Mouse (Mus musculus) lung, postnatal 10 days (tissue): ENCODE measurements around the gene N4bp1.

Experiments used
- DNase-seq: peaks from one replicate; pipeline ENCODE4 v3.0.0; 2021

The N4bp1 gene

DNA sequence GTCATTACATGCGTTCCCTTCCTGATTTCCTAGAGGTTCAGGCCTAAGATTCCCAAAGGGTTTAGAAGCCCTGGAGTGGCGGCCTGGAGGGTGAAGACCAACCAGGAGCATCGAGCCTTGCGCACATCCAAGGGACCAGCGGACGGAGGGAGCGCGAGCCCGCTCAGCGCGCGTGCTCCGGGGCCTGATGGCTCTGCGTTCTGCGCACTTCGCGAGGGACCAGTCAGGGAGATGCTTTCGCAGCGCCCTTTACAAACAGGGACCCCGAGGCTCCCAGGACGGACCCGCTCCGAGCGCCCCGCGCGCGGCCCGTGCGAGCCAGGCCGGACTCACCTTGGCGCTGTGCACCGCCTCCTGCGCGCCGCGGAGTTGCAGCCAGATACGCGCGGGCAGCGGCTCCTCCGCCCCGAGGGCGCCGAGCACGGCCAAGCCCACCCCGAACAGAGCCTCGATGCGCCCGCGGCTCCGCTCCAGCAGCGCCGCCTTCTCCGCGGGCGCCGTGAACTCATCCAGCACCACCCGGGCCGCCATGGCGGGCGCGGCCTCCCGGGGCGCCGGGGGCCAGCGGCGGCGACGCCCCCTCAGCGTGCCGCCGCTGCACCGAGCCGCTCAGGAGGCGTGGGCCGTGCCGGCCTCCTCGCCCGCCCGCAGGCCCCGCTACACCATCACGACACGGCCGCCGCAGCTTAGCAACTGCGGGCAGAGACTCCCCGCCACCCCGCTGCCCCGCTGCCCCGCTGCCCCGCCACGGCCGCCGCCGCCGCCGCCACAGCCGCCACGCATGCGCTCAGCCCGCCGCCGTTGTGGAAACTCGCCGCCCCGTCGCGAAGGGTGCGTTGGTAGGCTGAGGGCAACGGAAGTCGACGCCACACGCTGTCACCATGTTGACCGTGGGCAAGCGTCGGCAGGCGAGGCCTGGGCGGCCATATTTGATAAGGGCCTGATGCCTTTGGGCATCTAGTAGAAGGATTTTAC is at the start of gene N4bp1:
TSS of gene N4bp1 (minus strand) at position 770 of the 975 bp plus-strand sequence.
- peak; percentile 95 for DNase-seq

DNA sequence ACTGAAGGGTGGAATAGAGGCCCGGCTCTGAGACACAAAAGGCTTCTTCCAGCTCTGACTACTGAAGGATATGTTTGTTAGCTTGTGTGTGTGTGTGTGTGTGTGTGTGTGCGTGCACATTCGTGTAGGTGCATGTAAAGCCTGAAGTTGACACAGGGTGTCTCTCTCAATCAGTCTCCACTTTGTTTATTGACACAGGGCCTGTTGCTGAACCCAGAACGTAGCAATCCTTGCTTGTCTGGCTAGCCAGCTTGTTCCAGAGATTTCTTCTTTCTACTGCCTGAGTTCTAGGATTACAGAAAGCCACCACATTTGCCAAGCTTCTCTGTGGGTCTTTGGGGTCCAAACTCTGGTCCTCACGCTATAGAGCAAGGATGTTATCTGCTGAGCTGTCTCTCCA is 49.8 kb upstream of the N4bp1 start:
- no peak for DNase-seq

DNA sequence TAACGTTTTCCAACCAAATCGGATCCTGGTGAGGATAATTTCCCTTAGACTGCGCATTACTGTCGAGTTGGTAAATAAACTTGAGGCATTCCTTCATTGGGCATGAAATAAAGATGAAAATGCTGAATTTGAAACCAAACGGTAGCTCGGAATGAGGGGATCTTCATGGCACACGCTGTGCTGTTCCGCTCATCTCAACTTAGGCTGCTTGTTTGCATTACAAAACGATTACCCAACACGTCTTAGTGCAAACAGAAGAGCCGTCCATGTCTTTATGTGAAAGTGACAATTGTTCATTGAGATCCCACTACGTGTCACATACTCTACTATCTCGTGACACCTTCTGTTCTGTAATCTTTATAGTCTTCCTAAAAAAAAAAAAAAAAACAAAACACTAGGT is 49.3 kb upstream of the N4bp1 start:
- no peak for DNase-seq

DNA sequence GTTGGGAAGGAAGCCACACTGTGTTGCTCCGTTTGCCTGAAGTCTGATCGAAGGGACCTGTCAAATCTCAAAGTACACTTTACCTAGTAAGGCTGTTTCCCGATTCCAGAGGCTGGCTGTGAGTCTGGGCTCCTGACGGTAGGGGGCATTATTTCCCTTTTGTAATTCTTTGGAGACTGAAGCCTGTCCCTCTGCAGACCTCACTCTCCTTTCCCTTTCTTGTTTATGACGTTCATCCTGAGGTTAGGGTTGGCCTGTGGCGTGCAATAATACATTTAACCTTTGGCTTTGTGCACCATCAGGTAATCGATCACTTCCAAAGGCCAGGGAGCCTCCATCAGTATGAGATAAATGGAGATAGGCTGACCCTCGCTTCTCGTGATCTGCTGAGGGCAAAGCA is 48.8 kb upstream of the N4bp1 start:
- DNase-seq = peak; percentile 49

DNA sequence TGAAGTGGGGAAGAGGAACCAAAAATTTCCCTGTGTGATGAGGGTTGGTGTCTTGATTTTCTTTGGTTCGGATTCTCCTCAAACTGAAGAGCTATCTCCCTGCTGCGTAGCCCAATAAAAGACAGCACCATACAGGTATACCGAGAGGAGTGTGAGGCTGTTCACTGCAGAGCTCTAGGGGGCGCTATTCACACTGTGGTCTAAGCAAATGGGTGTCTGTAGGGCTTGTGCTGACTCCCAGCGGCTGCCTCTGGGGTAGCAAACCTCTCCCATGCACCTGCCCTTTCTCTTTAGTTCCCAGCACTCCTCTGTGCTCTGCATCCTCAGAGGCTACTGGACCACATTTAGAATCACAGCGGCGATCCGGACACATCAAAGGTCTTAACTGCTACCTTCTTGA is 41.2 kb upstream of the N4bp1 start:
- DNase-seq = no peak

DNA sequence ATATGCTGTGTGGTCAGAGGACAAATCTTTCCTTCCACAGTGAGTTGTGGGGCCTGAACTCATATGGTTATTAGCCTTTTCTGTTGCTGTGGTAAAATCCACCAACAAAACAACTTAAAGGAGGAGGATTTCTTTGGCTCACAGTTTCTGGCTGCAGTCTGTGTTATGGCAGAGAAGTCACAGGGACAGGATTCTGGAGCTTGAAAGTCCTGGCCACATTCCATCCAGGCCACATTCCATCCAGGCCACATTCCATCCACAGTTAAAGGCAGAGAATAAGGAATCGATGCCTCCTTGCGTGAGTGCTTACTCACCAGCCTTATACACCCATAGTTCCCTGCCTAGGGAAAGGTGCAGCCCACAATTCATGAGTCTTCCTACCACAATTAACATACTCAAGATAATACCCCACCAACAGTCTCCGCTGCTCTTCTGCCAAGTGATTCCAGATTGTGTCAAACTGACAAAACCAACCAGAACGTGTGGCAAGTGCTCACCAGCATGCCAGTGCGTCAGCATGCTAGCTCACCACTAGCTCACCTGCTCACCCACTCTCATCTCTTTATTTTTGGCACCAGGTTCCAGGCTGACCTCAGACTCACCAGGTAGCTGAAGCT is 38.3 kb upstream of the N4bp1 start:
- no peak for DNase-seq

DNA sequence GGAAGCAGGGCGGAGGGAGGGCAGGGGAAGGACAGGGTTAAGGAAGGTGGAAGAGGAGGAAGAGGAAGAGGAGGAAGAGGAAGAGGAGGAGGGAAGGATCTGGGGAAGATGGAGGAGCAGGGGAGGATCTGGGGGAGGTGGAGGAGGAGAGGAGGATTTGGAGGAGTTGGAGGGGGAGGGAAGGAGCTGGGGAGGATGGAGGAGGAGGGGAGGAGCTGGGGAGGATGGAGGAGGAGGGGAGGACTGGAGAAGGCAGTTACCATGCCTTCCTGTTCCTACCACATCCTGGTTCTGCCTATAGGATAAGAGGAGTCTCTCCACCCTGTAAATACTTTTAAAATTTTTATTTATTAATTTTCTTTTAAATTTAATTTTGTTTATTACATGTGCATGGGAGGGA is 37.6 kb upstream of the N4bp1 start:
- no peak for DNase-seq

DNA sequence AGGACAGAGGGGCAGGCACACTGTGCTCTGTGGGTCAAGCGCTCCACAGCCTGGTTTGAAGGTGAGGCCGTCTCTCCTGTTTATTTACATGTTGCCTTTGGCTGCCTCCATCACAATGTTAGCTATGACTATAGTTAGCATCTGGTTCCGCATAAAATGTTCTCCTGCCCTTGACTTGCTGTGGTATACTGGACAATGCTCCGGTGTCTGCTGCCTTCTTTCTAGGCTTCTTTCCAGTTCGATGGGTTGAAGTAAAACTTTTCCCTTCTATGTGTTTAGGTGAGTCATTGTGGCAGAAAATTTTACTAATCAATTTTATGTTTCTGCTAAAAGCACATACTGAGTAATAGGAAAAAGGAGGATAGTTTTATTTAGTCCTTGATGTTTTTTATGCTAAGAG is 37.1 kb upstream of the N4bp1 start:
- no peak for DNase-seq

DNA sequence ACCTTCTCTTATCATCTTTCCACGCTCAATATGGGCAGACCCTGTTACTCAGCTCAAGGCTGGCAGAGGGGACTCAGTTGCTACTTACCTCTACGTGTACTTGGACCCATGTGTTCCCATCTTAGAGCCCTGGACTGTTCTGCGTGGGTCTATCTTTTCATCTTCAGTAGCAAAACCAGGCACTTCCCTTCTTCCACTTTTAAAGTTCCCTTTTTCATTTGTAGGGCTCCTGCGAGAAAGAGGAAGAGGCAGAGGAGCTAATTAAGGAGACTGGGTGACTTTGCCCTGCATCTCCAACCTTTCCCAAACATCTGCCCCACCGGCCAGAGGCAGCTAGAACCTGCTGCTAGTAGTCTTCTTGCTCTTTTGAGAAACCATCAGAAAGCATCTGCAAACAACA is 35.9 kb upstream of the N4bp1 start:
- DNase-seq = no peak

DNA sequence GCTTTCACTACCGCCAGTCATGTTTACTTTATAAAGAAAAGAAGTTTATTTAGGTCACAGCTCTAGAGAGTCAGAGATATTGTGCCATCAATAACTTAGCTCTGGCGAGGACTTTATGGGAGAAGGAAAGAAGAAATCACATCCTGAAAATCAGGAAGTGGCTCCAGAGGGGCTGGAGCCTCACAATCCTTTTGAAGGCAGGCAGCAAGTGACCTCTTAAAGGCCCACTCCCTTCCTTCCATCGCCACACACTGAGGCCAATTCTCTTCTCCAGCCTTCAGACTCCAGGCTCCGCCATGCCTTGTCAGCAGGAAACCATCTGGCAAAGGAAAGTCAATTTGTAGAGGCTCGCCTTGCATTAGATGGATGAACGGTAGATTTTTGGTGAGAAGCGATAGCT is 35.4 kb upstream of the N4bp1 start:
- DNase-seq = no peak

DNA sequence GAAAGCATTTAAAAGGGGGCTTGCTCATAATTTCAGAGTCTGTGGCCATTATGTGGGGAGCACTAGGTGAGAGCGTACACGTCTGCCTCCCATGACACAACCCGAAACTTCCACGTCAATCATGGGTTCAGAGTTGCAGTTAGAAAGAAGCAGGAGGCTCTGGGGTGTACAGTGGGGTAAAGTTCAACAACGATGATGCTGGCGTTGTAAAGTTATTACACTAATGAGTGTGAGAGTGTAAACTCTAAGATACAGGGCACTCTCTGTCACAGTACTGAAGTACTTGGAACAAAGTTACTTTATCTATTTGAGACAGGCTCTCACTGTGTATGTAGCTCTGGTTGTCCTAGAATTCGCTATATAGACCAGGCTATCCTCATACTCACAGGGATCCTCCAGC is 35.0 kb upstream of the N4bp1 start:
- DNase-seq = no peak

DNA sequence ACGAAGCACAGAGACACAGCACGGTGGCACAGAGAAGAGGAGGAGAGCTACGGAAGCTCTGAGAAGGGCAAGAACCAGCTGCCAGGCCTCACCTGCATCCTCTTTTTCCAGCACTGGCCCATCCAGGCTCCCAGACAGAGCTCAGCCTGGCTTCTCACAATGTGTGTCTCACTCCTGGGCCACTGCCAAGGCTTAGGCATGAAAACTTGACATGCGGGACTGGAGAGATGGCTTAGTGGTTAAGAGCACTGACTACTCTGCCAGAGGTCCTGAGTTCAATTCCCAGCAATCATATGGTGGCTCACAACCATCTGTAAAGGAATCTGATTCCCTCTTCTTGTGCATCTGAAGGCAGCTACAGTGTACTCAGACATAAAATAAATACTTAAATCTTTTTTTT is 34.2 kb upstream of the N4bp1 start:
- DNase-seq = no peak

DNA sequence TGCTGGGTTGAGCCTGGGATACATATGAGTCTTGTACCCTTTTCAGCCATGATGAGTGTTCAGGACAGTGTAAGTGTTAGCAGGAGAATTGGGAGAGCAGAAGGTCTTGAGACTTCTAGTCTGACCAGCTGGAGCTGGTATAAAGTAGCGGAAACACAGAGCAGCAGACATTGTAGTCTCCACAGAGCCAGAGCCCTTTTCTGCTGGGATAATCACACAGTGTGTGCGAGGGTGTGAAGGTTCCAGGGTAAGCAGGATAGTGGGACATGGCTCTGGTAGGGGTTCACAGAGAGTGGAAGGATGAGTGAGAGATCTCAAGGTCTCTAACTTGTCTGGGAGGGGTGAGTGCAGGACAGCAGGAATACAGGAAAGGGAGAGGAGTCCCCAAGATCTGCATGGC is 33.0 kb upstream of the N4bp1 start:
- DNase-seq = no peak

DNA sequence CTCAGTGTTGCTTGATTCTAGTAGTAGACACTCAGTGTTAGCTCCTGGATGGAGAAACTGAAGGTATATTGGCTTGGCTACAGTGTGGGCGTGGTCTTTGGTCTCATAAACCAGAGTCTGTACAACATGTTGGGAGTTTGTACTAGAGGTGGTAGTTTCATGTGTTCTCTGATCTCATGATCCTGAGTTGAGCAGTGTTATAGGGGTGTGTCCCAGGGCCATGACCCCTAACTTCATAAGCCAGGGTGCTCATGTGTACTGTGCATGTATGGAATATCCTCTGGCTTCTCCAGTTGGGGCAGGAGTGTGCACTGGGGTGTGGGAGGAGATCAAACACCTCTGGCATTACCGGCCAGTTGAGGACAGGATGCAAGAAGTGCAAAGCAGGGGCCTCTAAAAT is 32.6 kb upstream of the N4bp1 start:
- no peak for DNase-seq

DNA sequence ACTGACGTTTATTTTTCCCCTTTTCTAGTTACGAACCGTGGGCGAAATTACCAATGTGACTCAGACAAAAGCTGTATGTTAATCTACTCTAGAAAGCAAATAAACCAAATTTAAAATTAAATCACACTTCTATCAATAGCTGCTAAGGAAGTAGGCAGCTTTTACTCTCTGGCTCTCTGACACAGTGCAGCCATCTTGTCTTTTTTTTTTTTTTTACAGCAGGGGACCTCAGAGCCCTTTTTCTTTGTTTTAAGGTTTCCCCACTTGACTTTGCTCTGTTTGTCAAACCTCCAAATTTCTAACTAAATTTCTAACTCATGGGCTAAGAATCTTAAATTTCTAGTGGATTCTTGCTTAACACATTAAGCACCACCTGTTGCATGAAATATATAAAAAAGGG is 31.3 kb upstream of the N4bp1 start:
- no peak for DNase-seq

DNA sequence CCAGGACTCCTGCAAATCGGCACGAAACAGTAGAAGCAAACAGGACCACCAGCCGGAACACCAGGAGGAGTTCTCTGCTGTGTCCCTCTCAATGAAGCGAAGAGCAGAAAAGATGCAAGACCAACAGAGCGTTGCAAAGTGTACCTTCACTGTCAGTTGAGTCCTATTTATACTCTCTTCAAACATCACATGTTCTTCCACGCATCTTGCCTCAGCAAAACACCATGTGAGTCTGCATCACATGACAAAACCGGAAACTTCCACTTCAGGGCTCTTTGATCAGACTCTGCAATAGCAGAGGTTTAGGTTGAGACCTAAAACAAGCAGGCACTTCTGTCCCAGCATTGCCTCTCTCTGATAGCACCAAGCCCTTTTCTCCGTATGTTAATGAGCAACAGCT is 26.1 kb upstream of the N4bp1 start:
- no peak for DNase-seq

DNA sequence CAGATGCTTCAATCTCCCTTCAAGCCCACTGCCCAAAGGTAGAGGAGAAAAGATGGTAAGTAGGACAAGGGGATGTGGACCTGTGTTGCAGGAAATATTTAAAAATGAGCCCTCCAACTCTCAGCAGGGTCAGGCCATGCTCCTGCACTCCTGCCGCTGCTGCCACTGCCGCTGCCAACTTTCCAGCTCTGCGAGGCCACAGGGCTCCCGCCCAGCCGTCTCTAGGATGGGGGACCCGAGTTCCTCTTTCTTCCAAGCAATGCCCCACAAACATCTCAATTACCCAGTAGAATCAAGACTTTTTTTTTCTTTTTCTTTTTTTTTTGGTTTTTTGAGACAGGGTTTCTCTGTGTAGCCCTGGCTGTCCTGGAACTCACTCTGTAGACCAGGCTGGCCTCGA is 25.2 kb upstream of the N4bp1 start:
- no peak for DNase-seq

DNA sequence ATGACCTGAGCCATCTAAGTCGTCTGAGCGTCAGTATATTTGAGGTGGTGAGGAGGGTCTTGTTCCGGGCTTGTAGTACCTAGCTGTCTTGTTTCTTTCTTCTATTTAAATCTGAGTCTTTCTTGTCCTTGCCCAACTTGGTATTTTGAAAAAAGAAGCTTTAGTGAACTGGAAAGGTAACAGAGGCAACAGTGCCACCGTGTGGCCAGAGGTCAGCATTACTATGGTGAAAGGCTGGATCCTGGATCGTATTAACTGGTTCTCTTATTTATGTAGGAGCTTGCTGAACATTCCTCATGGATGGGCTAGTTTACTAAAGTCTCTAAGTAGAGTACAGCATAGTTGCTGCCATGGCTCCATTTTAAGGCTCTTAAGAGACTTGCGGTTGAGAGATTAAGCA is 23.5 kb upstream of the N4bp1 start:
- peak; percentile 82 for DNase-seq

DNA sequence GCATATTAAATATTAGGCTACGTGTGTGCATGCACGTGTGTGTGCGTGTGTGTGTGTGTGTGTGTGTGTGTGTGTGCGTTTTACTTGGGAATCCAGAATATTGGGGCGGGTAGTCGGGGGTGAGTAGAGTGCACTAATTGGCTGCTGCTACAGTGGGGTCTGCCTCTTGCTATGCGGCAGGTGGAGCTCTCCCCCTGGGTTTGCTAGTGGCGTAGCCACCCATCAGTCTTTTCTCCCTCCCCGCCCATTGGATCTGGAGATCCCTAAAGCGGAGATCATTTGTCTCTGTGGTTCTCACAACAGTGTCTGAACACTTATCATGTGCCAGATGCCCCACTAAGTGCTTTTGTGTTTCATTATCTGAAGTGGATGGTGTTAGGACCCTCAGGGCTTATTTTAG is 19.9 kb upstream of the N4bp1 start:
- no peak for DNase-seq

DNA sequence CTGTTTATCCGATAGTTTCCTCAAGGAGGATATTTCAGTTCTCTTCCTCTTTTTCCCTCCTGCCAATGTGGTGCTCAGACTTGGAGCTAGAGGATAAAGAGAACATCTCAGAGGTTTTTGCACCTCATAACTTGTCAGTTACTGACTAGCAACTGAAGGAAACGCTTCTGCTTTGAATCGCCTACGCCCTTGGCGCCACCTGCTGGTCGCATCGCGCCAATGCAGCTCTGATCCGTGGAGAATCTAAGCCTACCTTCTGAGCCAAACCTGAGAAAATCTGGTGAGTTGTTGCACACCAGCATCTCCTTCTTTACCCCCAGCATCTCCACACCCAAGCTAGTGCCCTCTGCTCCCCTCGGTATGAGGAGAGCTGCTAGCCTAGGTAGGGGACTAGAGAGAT is 18.0 kb upstream of the N4bp1 start:
- peak; percentile 88 for DNase-seq

DNA sequence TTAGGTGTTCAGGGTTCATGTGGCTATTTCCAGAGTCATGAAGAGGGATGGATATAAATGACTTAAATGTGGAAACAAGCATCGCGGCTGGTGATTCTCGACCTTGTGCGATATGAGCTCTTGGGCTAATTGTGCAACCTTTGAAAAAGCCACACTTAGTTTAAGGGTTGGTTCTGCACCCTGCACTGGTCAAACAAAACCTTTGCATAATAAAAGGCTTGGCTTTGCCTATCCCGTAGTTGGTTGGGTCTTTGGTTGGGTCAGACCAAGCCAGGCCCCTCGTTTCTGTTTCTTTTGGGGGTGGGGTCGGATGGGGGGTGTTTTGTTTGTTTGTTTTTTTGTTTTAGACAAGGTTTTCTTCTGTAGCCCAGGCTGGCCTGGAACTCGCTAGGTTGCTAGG is 17.6 kb upstream of the N4bp1 start:
- DNase-seq = no peak

DNA sequence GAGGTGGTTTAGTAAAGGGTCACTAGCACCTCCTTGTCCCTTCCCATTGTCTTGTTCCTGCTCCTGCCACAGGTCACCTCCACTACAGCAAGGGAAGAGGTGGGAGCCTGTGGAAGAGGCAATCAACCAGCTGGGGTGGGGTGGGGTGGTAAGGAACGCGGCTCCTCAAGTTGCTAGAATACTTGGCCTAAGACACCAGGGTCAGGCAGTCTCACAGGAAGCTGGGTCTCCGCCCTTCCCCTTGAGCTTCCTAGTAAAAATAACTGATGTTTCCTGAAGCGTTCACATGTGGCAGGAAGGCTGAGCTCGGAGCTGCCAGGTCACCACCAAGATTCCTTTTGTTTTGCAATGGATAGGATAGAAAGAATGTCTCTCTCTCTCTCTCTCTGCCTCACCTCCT is 16.9 kb upstream of the N4bp1 start:
- DNase-seq = peak; percentile 78

DNA sequence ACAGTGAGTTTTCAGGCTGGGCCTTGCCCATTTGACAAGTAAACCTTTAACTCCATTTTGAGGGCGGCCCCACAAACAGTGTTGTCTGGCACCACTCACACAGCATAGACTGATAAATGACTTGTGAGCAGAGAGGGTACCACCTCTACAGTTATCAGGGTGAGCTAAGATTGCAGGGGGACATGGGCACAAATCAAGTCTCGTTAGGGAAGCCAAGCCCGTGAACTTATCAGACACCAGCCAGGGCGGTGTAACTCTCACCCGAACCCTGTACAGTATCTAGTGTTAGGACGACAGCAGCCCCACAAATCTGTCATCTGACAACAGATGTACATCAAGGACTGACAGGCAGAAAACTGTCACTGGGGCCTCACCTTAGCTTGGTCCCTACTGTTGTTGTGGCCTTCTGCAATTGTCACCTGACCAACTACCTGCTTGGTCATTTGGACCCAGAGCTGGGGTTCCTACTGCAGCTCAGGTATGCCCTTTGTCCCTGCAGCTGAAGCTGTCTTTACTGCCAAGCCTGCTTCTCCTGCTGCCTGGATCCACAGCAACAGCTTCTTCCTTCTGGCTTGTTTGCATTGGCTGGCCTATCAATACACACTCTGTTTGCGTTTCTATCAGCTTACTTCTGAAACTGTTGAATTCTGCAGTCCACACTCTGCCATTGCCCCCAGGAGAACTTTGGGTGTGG is 12.8 kb upstream of the N4bp1 start:
- DNase-seq = no peak

DNA sequence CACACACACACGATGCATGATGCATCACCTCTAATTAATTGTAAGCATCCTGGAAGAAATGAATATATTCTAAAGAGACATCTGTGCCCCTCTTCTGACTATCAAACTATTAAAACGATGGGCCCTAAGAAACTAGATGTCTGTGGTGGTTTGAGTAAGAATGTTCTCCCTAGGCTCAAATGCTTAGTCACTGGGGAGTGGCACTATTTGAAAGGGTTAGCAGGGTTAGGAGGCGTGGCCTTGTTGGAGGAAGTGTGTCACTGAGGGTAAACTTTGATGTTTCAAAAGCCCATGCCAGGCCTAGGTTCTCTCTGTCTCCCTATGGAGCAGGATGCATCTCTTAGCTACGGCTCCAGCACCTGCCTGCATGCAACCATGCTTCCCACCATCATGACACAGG is 10.3 kb upstream of the N4bp1 start:
- DNase-seq = no peak
